Mouse (Mus musculus): ENCODE data around the gene Taf4. TPM values are rescaled to one million over a fixed set of nuclear protein-coding genes. Genes with fewer than 3 reads are reported as not detected.

The Taf4 gene
- 1.9 and 2.1 TPM in 2 replicates for polyA plus RNA-seq (2015; fragmentation: Nextera tagmentation; extraction: Ambion mirVana)

- Histone ChIP-seq H3K36me3 (no peaks in the 10 kb centered on the region), H3K27ac (peak within 1 kb of the TSS; percentile 96), H3K9ac (peak within 1 kb of the TSS; percentile 94), H3K4me2 (peak within 1 kb of the TSS; percentile 92), H3K27me3 (no peaks in the 10 kb centered on the region), H3K4me3 (peak within 1 kb of the TSS; percentile 89), H3K9me3 (replicated peaks) (no peaks in the 10 kb centered on the region), H3K4me1 (replicated peaks) (peaks cover 62% of the 10 kb centered on the region)
- WGBS: under 1% methylated on average over 74 of the region's 84 CpGs
- peak; percentile 89 for ATAC-seq (replicated peaks; ENCODE audit: insufficient number of reproducible peaks, insufficient read depth, low FRiP score, low read depth)
Measured at GRCm38 (mm10) chr2:179976628-179977343, at the start of gene Taf4. TSS of gene Taf4 (minus strand) at chr2:179976646.

GRCm38 (mm10) chr2:180025861-180026200 is 49.4 kb upstream of the Taf4 start:
- no peak for ATAC-seq (replicated peaks; ENCODE audit: insufficient number of reproducible peaks, insufficient read depth, low FRiP score, low read depth)
- peaks cover 38% of the 10 kb centered on the region for H3K4me1 ChIP-seq (replicated peaks)

GRCm38 (mm10) chr2:180025135-180025860 is 48.9 kb upstream of the Taf4 start:
- Histone ChIP-seq H3K4me1 (replicated peaks) (peaks cover 38% of the 10 kb centered on the region), H3K9ac (peak overlapping the region; percentile 91), H3K36me3 (peaks cover 8% of the 10 kb centered on the region), H3K9me3 (replicated peaks) (no peaks in the 10 kb centered on the region), H3K4me3 (peak overlapping the region; percentile 82), H3K27me3 (peaks cover 8% of the 10 kb centered on the region; the same call in 1 of the 2 replicates), H3K27ac (peak overlapping the region; percentile 91), H3K4me2 (peak overlapping the region; percentile 72)
- no peak; the same call in none of the 2 replicates for ATAC-seq (replicated peaks; ENCODE audit: insufficient number of reproducible peaks, insufficient read depth, low FRiP score, low read depth)
- 1% methylated on average over 84 of the region's 84 CpGs for WGBS

More at GRCm38 (mm10) chr2:180025861-180026200, 49.4 kb upstream of the Taf4 start:
- peaks cover 13% of the 10 kb centered on the region for H3K36me3 ChIP-seq
- peak overlapping the region; percentile 91; the same call in 1 of the 2 replicates for H3K27ac ChIP-seq
- H3K4me2 ChIP-seq: peak overlapping the region; percentile 72
- H3K9ac ChIP-seq: peak overlapping the region; percentile 91
- 12% methylated on average over 6 of the region's 6 CpGs for WGBS
- H3K9me3 ChIP-seq (replicated peaks): no peaks in the 10 kb centered on the region
- peaks cover 8% of the 10 kb centered on the region; the same call in 1 of the 2 replicates for H3K27me3 ChIP-seq
- H3K4me3 ChIP-seq: peak overlapping the region; percentile 82

GRCm38 (mm10) chr2:180024401-180025098 is 48.1 kb upstream of the Taf4 start, which contains the start of gene Lsm14b:
TSS of gene Lsm14b (plus strand) at chr2:180024987.
- WGBS: under 1% methylated on average over 78 of the region's 80 CpGs
- H3K27ac ChIP-seq: peak within 1 kb of the TSS; percentile 91
- H3K9me3 ChIP-seq (replicated peaks): no peaks in the 10 kb centered on the region
- ATAC-seq (replicated peaks; ENCODE audit: insufficient number of reproducible peaks, insufficient read depth, low FRiP score, low read depth): peak; percentile 94
- peaks cover 38% of the 10 kb centered on the region for H3K4me1 ChIP-seq (replicated peaks)
- peak within 1 kb of the TSS; percentile 91 for H3K9ac ChIP-seq
- peak within 1 kb of the TSS; percentile 72 for H3K4me2 ChIP-seq
- peaks cover 8% of the 10 kb centered on the region for H3K36me3 ChIP-seq
- peak within 1 kb of the TSS; percentile 82 for H3K4me3 ChIP-seq
- peaks cover 8% of the 10 kb centered on the region; the same call in 1 of the 2 replicates for H3K27me3 ChIP-seq

GRCm38 (mm10) chr2:180022751-180023150 is 46.3 kb upstream of the Taf4 start:
- Histone ChIP-seq H3K36me3 (no peaks in the 10 kb centered on the region), H3K9ac (no peak overlapping the region), H3K9me3 (replicated peaks) (no peaks in the 10 kb centered on the region), H3K27ac (no peak overlapping the region), H3K4me1 (replicated peaks) (peaks cover 31% of the 10 kb centered on the region), H3K4me2 (no peak overlapping the region), H3K4me3 (no peak overlapping the region), H3K27me3 (peaks cover 8% of the 10 kb centered on the region; the same call in 1 of the 2 replicates)
- WGBS: 50% methylated on average over 6 of the region's 6 CpGs
- no peak for ATAC-seq (replicated peaks; ENCODE audit: insufficient number of reproducible peaks, insufficient read depth, low FRiP score, low read depth)

GRCm38 (mm10) chr2:180020919-180021318 is 44.5 kb upstream of the Taf4 start:
- 67% methylated on average over 8 of the region's 8 CpGs for WGBS
- Histone ChIP-seq H3K9ac (no peak overlapping the region), H3K4me3 (no peak overlapping the region), H3K27me3 (peaks cover 8% of the 10 kb centered on the region; the same call in 1 of the 2 replicates), H3K4me1 (replicated peaks) (peaks cover 12% of the 10 kb centered on the region), H3K4me2 (no peak overlapping the region), H3K36me3 (no peaks in the 10 kb centered on the region), H3K27ac (no peak overlapping the region), H3K9me3 (replicated peaks) (no peaks in the 10 kb centered on the region)
- no peak for ATAC-seq (replicated peaks; ENCODE audit: insufficient number of reproducible peaks, insufficient read depth, low FRiP score, low read depth)

- H3K4me3 ChIP-seq: no peak overlapping the region
- H3K9me3 ChIP-seq (replicated peaks): no peaks in the 10 kb centered on the region
- H3K36me3 ChIP-seq: no peaks in the 10 kb centered on the region
- H3K4me1 ChIP-seq (replicated peaks): peaks cover 9% of the 10 kb centered on the region; the same call in 1 of the 2 replicates
- H3K9ac ChIP-seq: no peak overlapping the region
- H3K4me2 ChIP-seq: no peak overlapping the region
- 60% methylated on average over 7 of the region's 7 CpGs for WGBS
- ATAC-seq (replicated peaks; ENCODE audit: insufficient number of reproducible peaks, insufficient read depth, low FRiP score, low read depth): no peak
- H3K27me3 ChIP-seq: peaks cover 8% of the 10 kb centered on the region; the same call in 1 of the 2 replicates
- no peak overlapping the region for H3K27ac ChIP-seq
Measured at GRCm38 (mm10) chr2:180020091-180020661, 43.7 kb upstream of the Taf4 start.

GRCm38 (mm10) chr2:180018573-180018972 is 42.1 kb upstream of the Taf4 start:
- WGBS: 68% methylated on average over 9 of the region's 9 CpGs
- Histone ChIP-seq H3K4me3 (no peak overlapping the region), H3K4me2 (no peak overlapping the region), H3K9ac (no peak overlapping the region), H3K27ac (no peak overlapping the region), H3K27me3 (peaks cover 8% of the 10 kb centered on the region; the same call in 1 of the 2 replicates), H3K36me3 (no peaks in the 10 kb centered on the region), H3K9me3 (replicated peaks) (no peaks in the 10 kb centered on the region), H3K4me1 (replicated peaks) (peaks cover 6% of the 10 kb centered on the region; the same call in 1 of the 2 replicates)
- ATAC-seq (replicated peaks; ENCODE audit: insufficient number of reproducible peaks, insufficient read depth, low FRiP score, low read depth): no peak

GRCm38 (mm10) chr2:180017632-180018031 is 41.2 kb upstream of the Taf4 start:
- Histone ChIP-seq H3K9ac (no peak overlapping the region), H3K27ac (0 out of 2 replicates have a peak overlapping the region, but pooled peaks have one; percentile 9), H3K4me1 (replicated peaks) (peaks cover 2% of the 10 kb centered on the region; the same call in 1 of the 2 replicates), H3K4me3 (no peak overlapping the region), H3K9me3 (replicated peaks) (no peaks in the 10 kb centered on the region), H3K27me3 (peaks cover 8% of the 10 kb centered on the region; the same call in 1 of the 2 replicates), H3K36me3 (no peaks in the 10 kb centered on the region), H3K4me2 (no peak overlapping the region)
- 54% methylated on average over 4 of the region's 4 CpGs for WGBS
- ATAC-seq (replicated peaks; ENCODE audit: insufficient number of reproducible peaks, insufficient read depth, low FRiP score, low read depth): no peak

- H3K4me1 ChIP-seq (replicated peaks): no peaks in the 10 kb centered on the region
- 86% methylated on average over 7 of the region's 7 CpGs for WGBS
- H3K4me2 ChIP-seq: no peak overlapping the region
- ATAC-seq (replicated peaks; ENCODE audit: insufficient number of reproducible peaks, insufficient read depth, low FRiP score, low read depth): no peak
- no peaks in the 10 kb centered on the region for H3K9me3 ChIP-seq (replicated peaks)
- H3K27me3 ChIP-seq: no peaks in the 10 kb centered on the region
- no peak overlapping the region for H3K9ac ChIP-seq
- H3K4me3 ChIP-seq: no peak overlapping the region
- no peaks in the 10 kb centered on the region for H3K36me3 ChIP-seq
- H3K27ac ChIP-seq: no peak overlapping the region
Measured at GRCm38 (mm10) chr2:180013686-180014085, 37.2 kb upstream of the Taf4 start.

All from heart, embryonic 15.5 days (tissue).